Mouse (Mus musculus): Measurements from ENCODE around the gene Galns. TPM values are rescaled to one million over a fixed set of nuclear protein-coding genes. Genes with fewer than 3 reads are reported as not detected.

Gene Galns
- total RNA-seq, 2 experiments from 2014 or later: 9.7 to 10.3 TPM

GRCm38 (mm10) chr8:122572751-122573150 is 38.5 kb downstream of the Galns start:
- DNase-seq (ENCODE audit: low spot score in 2 of 2): no peak
- intact Hi-C loops (cut with DNase I): no loop called here

DNA sequence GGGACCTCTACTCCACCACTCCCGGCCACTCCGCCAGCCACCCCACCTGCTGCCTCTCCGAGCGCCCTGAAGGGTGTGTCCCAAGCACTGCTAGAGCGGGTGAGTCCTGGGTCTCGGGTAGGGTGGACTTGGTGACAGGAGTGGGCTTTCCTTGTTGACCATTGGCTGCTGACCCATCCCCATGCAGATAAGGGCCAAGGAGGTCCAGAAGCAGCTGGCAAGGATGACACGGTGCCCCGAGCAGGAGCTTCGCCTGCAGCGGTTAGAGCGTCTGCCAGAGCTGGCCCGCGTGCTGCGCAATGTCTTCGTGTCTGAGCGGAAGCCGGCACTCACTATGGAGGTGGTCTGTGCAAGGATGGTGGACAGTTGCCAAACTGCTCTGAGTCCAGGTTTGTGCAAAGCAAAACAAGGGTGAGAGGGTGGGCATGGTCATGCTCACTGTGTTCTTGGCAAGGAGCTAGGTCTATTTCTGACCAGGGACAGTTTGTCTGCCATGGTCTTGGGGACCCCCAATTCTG is 39.5 kb downstream of the Galns start:
- intact Hi-C loops (cut with DNase I): no loop called here
- DNase-seq (ENCODE audit: low spot score in 2 of 2): no peak

- DNase-seq (ENCODE audit: low spot score in 2 of 2): no peak
- intact Hi-C loops (cut with DNase I): no loop called here
Observed at GRCm38 (mm10) chr8:122571153-122571552, 40.1 kb downstream of the Galns start.

- DNase-seq (ENCODE audit: low spot score in 2 of 2): no peak
- intact Hi-C loops (cut with DNase I): no loop called here
Observed at GRCm38 (mm10) chr8:122569996-122570395, 41.3 kb downstream of the Galns start.

- DNase-seq (ENCODE audit: low spot score in 2 of 2): no peak
- intact Hi-C loops (cut with DNase I): no loop called here
Observed at GRCm38 (mm10) chr8:122569329-122569728, 41.9 kb downstream of the Galns start.

- no peak for DNase-seq (ENCODE audit: low spot score in 2 of 2)
- intact Hi-C loops (cut with DNase I): no loop called here
Observed at GRCm38 (mm10) chr8:122568881-122569309, 42.4 kb downstream of the Galns start.

- intact Hi-C loops (cut with DNase I): no loop called here
- no peak for DNase-seq (ENCODE audit: low spot score in 2 of 2)
Observed at GRCm38 (mm10) chr8:122568109-122568504, 43.2 kb downstream of the Galns start.

DNA sequence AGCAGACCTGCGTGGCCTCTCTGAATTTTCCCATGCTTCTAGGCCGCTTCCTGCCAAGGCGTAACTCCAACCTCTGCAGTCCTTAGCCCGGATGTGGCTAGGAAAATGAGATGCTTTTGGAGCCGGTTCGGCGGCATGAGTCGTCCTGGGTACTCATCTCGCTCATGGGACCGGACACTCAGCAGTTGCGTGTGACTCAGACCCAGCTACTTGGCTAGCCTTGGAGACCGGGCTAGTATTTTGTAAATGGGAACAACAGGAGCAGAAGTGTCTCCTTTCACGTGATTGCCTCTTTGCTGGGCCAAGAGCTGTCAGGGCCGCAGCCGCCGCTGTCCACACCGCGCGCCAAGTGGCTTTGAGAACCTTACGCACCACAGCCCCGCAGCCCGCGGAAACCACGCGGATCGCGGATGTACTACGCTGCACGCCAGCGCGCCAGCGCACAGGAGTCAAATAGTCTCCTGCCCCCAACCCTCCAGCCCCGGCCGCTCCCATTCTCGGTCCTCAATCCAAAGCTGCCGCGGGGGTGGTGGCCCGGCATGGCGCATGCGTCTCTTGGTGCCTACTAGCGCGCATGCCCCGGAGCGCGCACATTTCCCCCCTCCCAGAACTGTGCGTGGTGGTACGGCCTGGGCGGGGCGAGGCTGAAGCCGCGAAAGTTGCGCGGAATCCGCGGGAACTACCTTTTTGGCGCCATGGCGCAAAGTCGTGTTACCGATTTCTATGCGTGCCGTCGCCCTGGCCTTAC is 43.7 kb downstream of the Galns start, which contains the start of gene Cdt1:
Gene Cdt1, plus strand, starts transcription at position 655 of the 748 bp plus-strand sequence.
- peak; percentile 96 to 97 for DNase-seq (ENCODE audit: low spot score in 2 of 2)
- intact Hi-C loops (cut with DNase I): no loop called here

GRCm38 (mm10) chr8:122566766-122567165 is 44.5 kb downstream of the Galns start:
- intact Hi-C loops (cut with DNase I): no loop called here
- no peak for DNase-seq (ENCODE audit: low spot score in 2 of 2)

DNA sequence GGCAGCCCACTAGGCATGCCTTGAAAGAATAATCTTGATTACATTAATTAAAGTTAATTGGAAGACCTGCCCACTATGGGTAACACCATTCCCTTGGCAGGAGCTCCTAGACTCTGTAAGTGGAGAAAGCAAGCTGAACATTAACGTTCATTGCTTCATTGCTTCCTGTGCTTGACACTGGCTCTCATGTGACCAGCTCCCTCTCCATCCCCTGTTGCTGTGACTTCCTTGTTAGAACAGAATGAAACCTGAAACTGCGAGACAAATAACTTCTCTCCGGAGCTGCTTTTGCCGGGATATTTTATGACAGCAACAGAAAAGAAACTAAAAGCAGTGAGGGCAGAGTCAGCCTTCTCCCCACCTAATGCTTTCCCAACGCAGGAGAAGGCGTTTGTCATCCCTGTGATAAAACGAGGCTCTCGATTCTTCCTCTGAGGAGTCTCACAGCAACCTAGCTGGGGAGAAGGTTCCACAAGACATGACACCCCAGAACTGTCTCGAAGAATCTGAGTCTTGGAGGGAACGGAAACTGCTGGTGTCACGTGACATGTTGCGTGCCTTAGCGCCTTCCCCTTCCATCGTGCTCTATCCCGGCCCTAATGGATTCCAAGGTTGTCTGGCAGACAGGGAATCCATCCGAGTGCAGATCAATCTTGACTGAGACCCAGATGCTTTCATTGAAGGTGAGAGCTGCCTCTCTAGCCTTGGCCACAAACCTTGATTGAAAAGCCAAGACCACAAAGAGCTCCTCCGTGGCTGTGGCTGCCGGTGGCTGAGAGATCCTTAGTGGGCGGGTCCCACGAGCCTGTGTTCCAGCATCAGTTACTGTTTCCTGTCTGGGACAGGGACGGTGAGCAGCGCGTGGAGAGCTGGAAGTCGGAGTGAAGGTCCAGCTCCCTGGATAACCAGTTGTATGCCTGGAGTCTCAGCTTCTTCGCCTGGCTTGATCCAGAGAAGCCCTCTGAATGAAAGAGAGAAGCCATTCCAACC is 46.6 kb downstream of the Galns start:
- DNase-seq (ENCODE audit: low spot score in 2 of 2): no peak
- intact Hi-C loops (cut with DNase I): no loop called here

DNA sequence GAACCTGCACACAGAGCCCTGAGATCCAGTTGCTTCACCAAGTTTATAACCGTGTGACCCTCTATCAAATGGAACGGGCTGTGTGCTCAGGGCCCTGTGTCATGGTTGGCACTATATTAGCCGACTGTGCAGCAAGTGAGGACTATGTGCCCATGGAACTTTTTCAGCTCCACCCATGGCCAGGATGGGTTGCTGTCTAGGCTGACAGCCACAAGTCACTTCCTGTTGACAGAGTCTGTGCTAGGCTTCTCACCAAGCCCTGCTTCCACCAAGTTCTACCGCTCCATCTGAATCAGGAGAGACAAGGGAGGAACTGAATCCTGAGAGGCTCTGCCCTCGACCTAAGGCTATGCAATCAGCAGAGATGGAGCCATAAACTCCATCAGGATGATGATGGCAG is 50.1 kb downstream of the Galns start:
- intact Hi-C loops (cut with DNase I): no loop called here

DNA sequence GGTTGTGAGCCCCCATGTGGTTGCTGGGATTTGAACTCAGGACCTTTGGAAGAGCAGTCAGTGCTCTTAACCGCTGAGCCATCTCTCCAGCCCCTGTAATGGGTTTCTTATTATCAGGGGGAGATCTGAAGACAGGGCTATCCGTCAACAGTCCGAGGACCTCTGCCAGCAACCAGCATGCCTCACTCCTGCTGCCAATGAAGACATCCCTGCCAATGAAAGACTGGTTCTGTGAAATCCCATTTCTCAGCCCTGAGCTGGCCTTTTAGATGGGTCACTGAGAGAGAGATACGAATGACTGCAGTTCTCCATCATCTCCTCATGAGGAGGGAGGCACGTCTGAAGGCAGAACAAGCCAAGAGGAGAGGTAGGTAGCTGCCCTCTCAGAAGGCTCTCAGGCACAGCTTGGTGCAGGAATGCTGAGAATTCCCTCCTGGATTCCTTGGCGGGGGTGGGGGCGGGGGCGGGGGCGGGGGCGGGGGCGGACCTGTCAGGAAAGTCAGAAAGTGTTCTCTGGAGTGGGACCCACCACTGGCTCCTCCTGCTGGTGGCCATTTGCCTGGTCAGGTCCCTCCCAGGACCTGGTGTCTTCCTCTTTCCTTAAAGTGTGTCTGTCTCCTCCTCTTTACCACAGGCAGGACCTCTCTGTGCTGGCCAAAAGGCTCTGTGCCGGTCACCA is 52.5 kb downstream of the Galns start:
- DNase-seq (ENCODE audit: low spot score in 2 of 2): no peak

More for the DNA sequence above, 50.1 kb downstream of the Galns start:
- DNase-seq (ENCODE audit: low spot score in 2 of 2): no peak

DNA sequence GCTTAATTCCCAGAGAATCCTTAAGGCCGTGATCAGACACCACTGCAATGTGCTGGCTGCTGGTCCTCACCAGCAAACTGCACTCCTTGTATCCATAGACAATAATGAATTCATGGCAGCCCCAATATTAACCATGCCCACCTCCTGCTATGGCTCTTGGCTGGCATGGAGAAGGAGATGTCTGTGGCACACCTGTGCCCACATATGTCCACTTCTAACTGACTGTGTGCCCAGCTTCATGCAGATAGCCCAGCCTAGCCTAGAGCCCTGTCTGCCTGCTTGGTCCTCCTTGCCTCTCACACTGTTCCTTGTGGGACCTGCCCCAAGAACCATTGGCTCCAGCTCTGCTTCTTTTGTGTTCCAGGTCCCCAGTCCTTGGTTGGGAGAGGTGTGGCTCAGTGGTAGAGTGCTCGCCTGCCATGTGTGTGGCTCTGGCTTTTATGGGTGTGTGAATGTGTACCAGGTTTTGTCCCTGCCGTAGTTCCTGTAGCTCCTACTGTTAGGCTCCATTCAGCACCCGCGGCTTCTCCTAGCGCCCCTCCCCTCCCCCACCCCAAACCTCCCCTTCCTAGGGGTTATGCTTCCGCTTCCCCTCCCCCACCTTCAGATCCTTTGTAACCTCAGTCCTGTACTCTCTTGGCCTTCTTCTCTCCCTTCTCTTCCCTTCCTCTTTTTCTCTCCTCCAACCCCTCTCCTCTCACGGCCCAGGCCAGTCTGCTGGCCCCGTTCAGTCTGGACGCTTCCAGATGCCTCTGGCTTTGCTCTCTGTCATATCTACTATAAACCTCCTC is 53.8 kb downstream of the Galns start:
- no peak for DNase-seq (ENCODE audit: low spot score in 2 of 2)
- intact Hi-C loops (cut with DNase I): no loop called here

More for the DNA sequence above, 52.5 kb downstream of the Galns start:
- intact Hi-C loops (cut with DNase I): no loop called here

DNA sequence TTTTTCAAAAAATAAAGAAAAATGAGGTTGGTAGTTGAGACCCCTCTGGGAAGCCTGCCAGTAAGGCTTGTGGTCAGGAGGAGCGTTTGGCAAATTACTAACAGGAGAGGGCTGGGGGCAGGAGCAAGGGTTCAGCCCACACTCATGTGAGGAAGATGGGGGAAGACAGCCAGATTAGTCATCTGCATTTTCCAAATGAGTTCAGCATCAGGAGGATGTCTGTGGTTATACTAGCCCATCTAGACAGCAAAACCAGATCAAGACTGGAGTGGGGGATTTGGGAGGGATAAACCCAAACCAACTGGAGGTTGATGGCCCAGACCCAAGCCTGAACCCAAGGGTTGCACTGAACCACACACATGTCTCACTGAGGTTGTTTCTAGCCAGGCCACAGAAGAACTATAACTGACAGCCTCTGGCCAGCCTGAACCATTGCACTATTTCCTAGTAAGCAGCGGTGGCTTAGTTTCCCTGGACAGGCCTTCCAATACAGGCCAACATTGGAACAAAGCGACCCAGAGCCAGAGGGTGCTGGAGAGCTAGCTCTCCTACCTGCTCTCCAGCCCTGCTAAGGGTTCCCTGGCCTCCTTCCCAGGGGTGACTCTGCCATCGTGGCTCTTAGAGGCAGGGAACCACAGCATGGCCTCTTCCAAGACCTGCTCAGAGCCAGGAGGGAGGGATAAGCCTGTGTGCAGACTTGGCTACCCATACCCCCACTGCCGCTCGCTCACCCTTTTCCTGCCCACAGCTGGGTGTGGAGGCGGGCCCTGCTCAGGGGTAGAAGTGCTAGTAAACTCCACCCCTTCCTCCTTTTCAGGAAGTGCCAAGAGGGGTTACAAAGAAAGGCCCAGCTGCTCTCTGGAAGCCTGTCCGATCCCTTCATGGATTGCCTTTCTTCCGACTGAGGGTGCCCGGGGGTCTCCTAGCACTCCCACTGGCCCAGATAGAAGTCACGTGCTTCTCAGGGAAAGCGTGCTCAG is 54.9 kb downstream of the Galns start:
- intact Hi-C loops (cut with DNase I): no loop called here
- no peak for DNase-seq (ENCODE audit: low spot score in 2 of 2)

GRCm38 (mm10) chr8:122554786-122555185 is 56.5 kb downstream of the Galns start:
- intact Hi-C loops (cut with DNase I): no loop called here
- peak; percentile 82 for DNase-seq (ENCODE audit: low spot score in 2 of 2)

DNA sequence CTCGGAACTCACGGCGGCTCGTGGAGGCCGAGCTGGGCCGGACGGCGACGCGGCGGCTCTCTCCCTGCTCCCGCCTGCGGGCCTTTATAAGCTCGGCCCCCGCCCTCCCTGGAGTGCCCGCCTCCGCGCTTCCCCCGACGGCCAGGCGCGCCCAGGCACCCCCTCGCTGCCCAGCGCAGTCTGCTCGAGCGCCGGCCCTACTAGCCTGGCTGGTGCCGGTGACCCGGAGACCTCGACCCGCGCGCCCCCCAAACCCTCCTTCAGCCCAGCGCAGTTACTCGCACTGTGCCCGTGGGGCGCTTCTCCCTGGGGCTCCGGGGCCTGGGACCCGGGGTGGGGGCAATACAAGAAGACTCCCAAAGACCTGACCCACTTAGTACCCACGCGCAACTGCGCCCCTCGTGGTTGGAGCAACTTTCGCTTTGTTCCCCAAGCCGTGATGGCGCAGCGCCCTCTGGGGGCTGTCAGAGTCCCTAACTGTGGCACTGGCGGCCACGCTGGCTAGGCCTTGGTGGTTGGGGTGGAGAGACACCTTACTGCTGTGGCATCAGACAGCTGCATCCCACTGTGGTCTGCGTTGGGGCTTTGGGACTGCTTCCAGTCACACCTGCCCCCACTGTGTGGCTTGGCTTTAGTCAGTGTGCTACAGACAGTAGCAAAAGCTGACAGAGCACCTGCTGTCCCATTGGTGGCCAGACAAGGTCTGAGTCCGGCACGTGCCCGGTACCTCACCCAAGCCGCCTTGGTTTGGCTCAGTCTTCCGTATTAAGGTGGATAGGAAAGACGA is 59.8 kb downstream of the Galns start, which contains the start of gene Piezo1:
Gene Piezo1, minus strand, starts transcription at position 65 of the 787 bp plus-strand sequence.
- DNase-seq (ENCODE audit: low spot score in 2 of 2): peak; percentile 80 to 86
- intact Hi-C loops (cut with DNase I): loop anchor here (1.0 kb wide), 1 partner anchor 50 kb away; no protein-coding TSS in a partner anchor

DNA sequence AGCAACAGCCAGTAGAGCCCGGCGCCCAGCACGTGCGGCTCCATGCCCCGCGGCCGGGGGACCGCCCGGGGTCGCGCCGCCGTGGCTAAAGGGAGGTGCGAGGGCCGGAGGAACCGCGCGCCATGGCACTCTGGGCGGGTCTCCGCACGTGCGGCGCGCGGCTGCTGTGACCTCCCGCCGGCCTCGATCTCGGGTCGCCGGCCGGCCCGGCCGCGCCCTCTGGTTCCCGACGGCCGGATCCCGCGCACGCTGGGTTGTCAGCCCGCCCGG is 60.3 kb downstream of the Galns start:
- intact Hi-C loops (cut with DNase I): loop anchor here (1.0 kb wide), 1 partner anchor 50 kb away; no protein-coding TSS in a partner anchor
- DNase-seq (ENCODE audit: low spot score in 2 of 2): no peak

All from left cerebral cortex, postnatal 14 days (tissue).